Mouse (Mus musculus): Measurements from ENCODE around the gene Prcd.

- TF ChIP-seq MAFK (IDR thresholded peaks at IDR 0.05; ENCODE audit: insufficient read depth, low read depth, low read length) (no peak), CHD2 (IDR thresholded peaks at IDR 0.05; ENCODE audit: low read depth, low read length) (no peak), HCFC1 (IDR thresholded peaks at IDR 0.05; ENCODE audit: borderline replicate concordance, insufficient read depth, low read length) (no peak), ZNF384 (IDR thresholded peaks at IDR 0.05; ENCODE audit: low read depth, low read length) (no peak)
Observed at GRCm38 (mm10) chr11:116607717-116608116, 45.6 kb upstream of the Prcd start.
